Mouse (Mus musculus): ENCODE measurements around the gene Erbin. TPM values are rescaled to one million over a fixed set of nuclear protein-coding genes. Genes with fewer than 3 reads are reported as not detected.

The Erbin gene
- polyA plus RNA-seq, 1 experiment from 2014 or later = 27.0 TPM

DNA sequence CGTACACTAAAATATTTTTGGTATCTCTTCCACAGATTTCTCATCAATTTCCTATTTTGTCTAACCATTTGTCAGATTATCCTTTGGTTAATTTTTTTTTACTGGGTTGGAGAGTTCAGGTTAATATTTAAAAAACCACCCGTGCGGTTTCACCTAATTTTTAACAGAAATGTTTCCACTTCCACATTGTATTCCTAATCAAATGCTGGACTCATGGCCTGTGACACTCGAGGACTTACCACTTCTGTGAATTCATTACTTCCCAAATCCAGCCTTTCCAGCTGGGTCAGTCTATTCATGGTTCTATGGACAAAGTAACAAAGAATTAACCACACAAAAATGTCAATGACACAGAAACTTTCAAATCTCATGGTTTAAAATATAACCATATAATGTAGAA, 58.3 kb downstream of the Erbin start:
- ATAC-seq (replicated peaks; ENCODE audit: low FRiP score) (no peak), DNase-seq (ENCODE audit: low spot score) (no peak)

DNA sequence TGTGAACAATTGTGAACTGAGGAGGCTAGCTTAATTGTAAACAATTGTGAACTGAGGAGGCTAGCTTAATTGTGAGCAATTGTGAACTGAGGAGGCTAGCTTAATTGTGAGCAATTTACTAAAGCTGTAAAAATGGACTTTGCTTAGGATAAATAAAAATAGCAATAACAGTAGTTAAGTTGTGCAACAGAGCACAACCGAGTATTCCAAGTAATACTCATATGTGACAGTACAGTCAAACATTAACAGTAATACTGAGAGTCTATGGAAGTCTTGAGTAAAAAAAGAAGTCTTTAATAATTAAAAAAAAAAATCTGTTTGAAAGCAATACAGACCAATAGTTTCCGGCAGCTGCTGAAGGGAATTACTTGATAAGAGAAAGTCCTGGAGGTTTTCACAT, 61.3 kb downstream of the Erbin start:
- H3K27ac ChIP-seq (ENCODE audit: low read depth, low read length) = no peak overlapping the region
- no peak overlapping the region for H3K9ac ChIP-seq (ENCODE audit: low read length)
- no peak overlapping the region for H3K4me2 ChIP-seq (ENCODE audit: low read depth, low read length, severe bottlenecking)
- WGBS = 95% methylated on average over 2 of the region's 2 CpGs
- DNase-seq (ENCODE audit: low spot score) (no peak), ATAC-seq (replicated peaks; ENCODE audit: low FRiP score) (no peak)
- H3K9me3 ChIP-seq (ENCODE audit: control insufficient read depth, low read length) = no peaks in the 10 kb centered on the region
- H3K36me3 ChIP-seq (ENCODE audit: control insufficient read depth, insufficient read depth, low read length) = no peaks in the 10 kb centered on the region
- H3K4me3 ChIP-seq (ENCODE audit: low read depth, low read length) = no peak overlapping the region
- no peaks in the 10 kb centered on the region for H3K27me3 ChIP-seq (ENCODE audit: control insufficient read depth, insufficient read depth, low read length)
- no peaks in the 10 kb centered on the region for H3K4me1 ChIP-seq (replicated peaks; ENCODE audit: control insufficient read depth, insufficient read depth, low read length)

More for the DNA sequence above, 58.3 kb downstream of the Erbin start:
- Histone ChIP-seq H3K4me2 (ENCODE audit: low read depth, low read length, severe bottlenecking) (no peak overlapping the region), H3K9ac (ENCODE audit: low read length) (no peak overlapping the region), H3K27me3 (ENCODE audit: control insufficient read depth, insufficient read depth, low read length) (no peaks in the 10 kb centered on the region), H3K4me3 (ENCODE audit: low read depth, low read length) (no peak overlapping the region), H3K36me3 (ENCODE audit: control insufficient read depth, insufficient read depth, low read length) (no peaks in the 10 kb centered on the region; the same call in 1 of the 2 replicates), H3K4me1 (replicated peaks; ENCODE audit: control insufficient read depth, insufficient read depth, low read length) (no peaks in the 10 kb centered on the region), H3K27ac (ENCODE audit: low read depth, low read length) (no peak overlapping the region), H3K9me3 (ENCODE audit: control insufficient read depth, low read length) (no peaks in the 10 kb centered on the region)
- 83% methylated on average over 4 of the region's 4 CpGs for WGBS

DNA sequence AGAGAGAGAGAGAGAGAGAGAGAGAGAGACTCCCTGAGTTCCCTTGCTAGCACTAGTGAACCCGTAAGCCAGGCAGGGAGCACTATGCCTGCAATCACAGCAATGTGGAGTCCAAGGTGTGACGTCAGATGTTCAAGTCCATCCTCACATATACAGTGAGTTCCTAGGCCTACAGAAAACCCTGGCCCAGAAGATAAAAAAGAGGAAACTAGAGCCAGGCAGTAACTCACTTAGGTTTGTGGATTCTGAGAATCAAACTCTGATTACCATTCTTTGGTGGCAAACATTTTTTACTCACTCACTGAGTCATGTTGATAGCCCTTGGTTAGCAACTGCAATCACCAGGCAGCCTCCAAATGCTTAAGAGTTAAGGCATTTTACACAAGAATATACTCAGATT, 72.7 kb downstream of the Erbin start:
- Histone ChIP-seq H3K27ac (ENCODE audit: low read depth, low read length) (no peak overlapping the region), H3K36me3 (ENCODE audit: control insufficient read depth, insufficient read depth, low read length) (no peaks in the 10 kb centered on the region), H3K4me1 (replicated peaks; ENCODE audit: control insufficient read depth, insufficient read depth, low read length) (no peaks in the 10 kb centered on the region), H3K4me2 (ENCODE audit: low read depth, low read length, severe bottlenecking) (no peak overlapping the region), H3K27me3 (ENCODE audit: control insufficient read depth, insufficient read depth, low read length) (no peaks in the 10 kb centered on the region), H3K9me3 (ENCODE audit: control insufficient read depth, low read length) (no peaks in the 10 kb centered on the region), H3K4me3 (ENCODE audit: low read depth, low read length) (no peak overlapping the region), H3K9ac (ENCODE audit: low read length) (no peak overlapping the region)
- WGBS = 95% methylated on average over 2 of the region's 2 CpGs
- DNase-seq (ENCODE audit: low spot score) (no peak), ATAC-seq (replicated peaks; ENCODE audit: low FRiP score) (no peak)

DNA sequence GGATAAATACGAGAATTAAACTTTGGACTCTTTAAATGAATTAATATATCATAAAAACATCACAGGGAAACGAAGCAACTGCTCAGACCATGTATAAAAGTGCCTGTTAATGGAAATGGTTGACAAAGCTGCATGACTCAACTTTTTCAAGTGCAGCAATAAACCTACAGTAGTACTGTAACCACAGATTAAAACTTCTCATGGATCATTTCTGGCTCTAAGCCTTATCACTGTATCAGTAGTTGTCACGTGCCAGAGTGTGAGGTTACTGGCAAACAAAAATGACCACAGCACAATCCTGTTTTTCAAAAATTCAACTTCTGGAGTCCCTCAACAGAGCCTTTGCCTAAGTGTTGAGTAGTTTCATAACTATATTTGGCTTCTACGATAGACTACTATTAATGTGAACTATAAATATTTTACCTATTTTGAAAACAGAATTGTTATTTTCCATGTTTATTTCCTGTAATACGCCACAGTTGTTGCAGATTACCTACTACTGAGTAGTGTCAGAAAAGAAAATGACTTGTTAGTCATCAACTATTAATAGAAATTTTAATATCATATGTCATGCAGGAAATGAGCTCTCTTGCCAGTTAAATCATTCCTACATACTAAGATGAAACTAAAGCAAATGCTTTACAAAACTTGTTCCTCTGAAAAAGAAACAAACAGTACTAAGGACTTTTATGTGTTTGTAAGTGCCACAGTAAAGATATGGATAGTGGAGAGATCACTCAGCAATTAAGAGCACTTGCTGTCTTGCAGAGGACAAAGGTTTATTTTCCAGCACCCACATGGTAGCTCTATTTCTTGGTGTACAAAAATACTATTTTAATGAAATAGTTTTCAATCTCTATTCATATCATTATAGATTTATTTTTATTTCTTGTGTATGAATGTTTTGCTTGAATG, 78.8 kb downstream of the Erbin start:
- Histone ChIP-seq H3K9ac (ENCODE audit: low read length) (no peak overlapping the region), H3K27me3 (ENCODE audit: control insufficient read depth, insufficient read depth, low read length) (no peaks in the 10 kb centered on the region), H3K36me3 (ENCODE audit: control insufficient read depth, insufficient read depth, low read length) (peaks cover 2% of the 10 kb centered on the region; the same call in 1 of the 2 replicates), H3K4me2 (ENCODE audit: low read depth, low read length, severe bottlenecking) (no peak overlapping the region), H3K27ac (ENCODE audit: low read depth, low read length) (no peak overlapping the region), H3K9me3 (ENCODE audit: control insufficient read depth, low read length) (no peaks in the 10 kb centered on the region), H3K4me1 (replicated peaks; ENCODE audit: control insufficient read depth, insufficient read depth, low read length) (no peaks in the 10 kb centered on the region), H3K4me3 (ENCODE audit: low read depth, low read length) (no peak overlapping the region)
- DNase-seq (ENCODE audit: low spot score) (no peak), ATAC-seq (replicated peaks; ENCODE audit: low FRiP score) (no peak)
- WGBS = 92% methylated on average over 5 of the region's 5 CpGs

DNA sequence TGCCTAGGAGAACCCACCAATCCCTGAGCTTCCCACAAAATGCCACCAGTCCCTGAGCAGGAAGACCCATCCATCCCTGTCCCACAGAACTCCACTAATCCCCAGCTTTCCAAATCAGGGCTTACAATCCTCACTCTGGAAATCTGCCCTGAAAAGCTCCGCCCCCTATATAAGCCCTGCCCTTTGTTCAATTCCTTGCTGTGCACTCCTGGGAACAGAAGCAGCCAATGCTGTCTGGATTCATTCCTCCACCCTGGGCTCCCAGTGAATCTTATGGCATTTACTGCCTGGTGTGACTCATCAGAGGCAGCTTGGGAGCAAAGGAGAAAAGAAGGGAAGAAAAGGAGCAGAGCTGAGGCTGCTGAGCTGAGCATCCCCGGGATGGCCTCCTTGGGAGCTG, 81.7 kb downstream of the Erbin start:
- Histone ChIP-seq H3K9ac (ENCODE audit: low read length) (no peak overlapping the region), H3K27me3 (ENCODE audit: control insufficient read depth, insufficient read depth, low read length) (no peaks in the 10 kb centered on the region), H3K36me3 (ENCODE audit: control insufficient read depth, insufficient read depth, low read length) (peaks cover 2% of the 10 kb centered on the region; the same call in 1 of the 2 replicates), H3K4me3 (ENCODE audit: low read depth, low read length) (no peak overlapping the region), H3K9me3 (ENCODE audit: control insufficient read depth, low read length) (no peaks in the 10 kb centered on the region), H3K4me1 (replicated peaks; ENCODE audit: control insufficient read depth, insufficient read depth, low read length) (no peaks in the 10 kb centered on the region), H3K27ac (ENCODE audit: low read depth, low read length) (no peak overlapping the region), H3K4me2 (ENCODE audit: low read depth, low read length, severe bottlenecking) (no peak overlapping the region)
- ATAC-seq (replicated peaks; ENCODE audit: low FRiP score) (no peak), DNase-seq (ENCODE audit: low spot score) (no peak)
- WGBS = 58% methylated on average over 2 of the region's 2 CpGs

DNA sequence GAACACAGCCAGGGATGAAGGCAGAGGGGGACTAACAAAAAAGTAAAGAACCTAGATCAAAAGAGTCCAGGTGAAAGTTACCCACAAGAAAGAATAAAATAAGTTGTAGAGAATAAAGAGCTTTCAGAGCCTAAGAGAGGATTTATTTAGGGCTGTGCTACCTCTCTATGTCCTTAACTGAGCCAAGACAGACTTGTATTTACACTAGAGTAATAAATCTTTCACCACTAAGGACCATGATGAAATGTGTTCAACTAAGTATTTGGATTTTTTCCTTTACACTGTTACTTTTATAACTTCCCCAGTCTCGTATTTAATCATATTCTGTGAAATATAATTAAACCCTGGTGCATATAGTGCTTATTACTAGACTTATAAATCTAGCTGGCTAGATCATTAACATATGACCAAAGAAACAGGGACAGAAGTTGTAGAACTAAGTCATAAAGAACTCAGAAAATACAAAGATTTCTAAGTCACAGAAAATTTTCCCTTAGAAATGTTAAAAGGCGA, 90.6 kb downstream of the Erbin start:
- Histone ChIP-seq H3K9me3 (ENCODE audit: control insufficient read depth, low read length) (no peaks in the 10 kb centered on the region), H3K27ac (ENCODE audit: low read depth, low read length) (no peak overlapping the region), H3K4me2 (ENCODE audit: low read depth, low read length, severe bottlenecking) (no peak overlapping the region), H3K36me3 (ENCODE audit: control insufficient read depth, insufficient read depth, low read length) (no peaks in the 10 kb centered on the region), H3K4me3 (ENCODE audit: low read depth, low read length) (no peak overlapping the region), H3K4me1 (replicated peaks; ENCODE audit: control insufficient read depth, insufficient read depth, low read length) (no peaks in the 10 kb centered on the region), H3K9ac (ENCODE audit: low read length) (no peak overlapping the region), H3K27me3 (ENCODE audit: control insufficient read depth, insufficient read depth, low read length) (no peaks in the 10 kb centered on the region)
- 88% methylated on average over 2 of the region's 2 CpGs for WGBS
- DNase-seq (ENCODE audit: low spot score) (no peak), ATAC-seq (replicated peaks; ENCODE audit: low FRiP score) (no peak)

DNA sequence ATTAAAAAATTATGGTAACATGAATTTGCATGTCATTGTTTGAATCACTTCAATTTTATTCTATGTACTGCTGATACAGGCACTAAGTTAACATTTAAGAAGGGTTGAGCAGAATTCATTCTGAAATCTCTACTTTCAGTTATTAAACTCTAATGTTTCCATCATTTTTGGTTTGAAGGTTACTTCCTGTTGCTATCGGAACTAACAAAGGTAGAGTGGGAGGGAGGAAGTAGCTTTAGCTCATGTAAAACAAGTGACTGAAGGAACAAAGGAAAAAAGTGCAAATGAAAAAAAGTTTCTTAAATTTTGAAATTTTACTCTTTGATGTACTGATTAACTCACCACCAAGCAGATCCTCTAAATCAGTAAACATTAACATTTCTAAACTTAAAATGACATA, 98.0 kb downstream of the Erbin start:
- no peak for DNase-seq (ENCODE audit: low spot score)
- Histone ChIP-seq H3K9ac (ENCODE audit: low read length) (no peak overlapping the region), H3K27me3 (ENCODE audit: control insufficient read depth, insufficient read depth, low read length) (no peaks in the 10 kb centered on the region), H3K4me1 (replicated peaks; ENCODE audit: control insufficient read depth, insufficient read depth, low read length) (no peaks in the 10 kb centered on the region), H3K4me3 (ENCODE audit: low read depth, low read length) (no peak overlapping the region), H3K9me3 (ENCODE audit: control insufficient read depth, low read length) (no peaks in the 10 kb centered on the region), H3K27ac (ENCODE audit: low read depth, low read length) (no peak overlapping the region), H3K36me3 (ENCODE audit: control insufficient read depth, insufficient read depth, low read length) (no peaks in the 10 kb centered on the region), H3K4me2 (ENCODE audit: low read depth, low read length, severe bottlenecking) (no peak overlapping the region)
- WGBS = 87% methylated on average over 1 of the region's 1 CpGs
- ATAC-seq (replicated peaks; ENCODE audit: low FRiP score) = no peak

DNA sequence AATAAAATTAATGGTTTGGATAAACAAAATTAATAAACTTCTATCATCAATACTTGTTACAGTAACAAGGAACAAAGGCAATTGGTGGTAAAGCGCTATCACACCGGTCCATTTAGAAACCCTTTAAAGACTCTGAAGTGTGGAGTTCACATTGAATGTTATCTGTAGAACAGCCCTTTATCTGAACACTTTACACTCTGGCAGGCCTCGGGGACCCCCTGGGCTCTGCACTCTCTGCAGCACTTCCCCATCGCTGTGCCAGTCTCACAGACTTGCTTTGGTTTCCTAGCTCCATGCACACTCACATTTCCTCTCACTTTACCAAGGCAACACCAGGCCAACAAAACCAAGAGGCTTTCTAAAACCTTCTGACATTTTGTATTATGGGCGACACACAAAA, 100.9 kb downstream of the Erbin start:
- H3K36me3 ChIP-seq (ENCODE audit: control insufficient read depth, insufficient read depth, low read length) = no peaks in the 10 kb centered on the region

DNA sequence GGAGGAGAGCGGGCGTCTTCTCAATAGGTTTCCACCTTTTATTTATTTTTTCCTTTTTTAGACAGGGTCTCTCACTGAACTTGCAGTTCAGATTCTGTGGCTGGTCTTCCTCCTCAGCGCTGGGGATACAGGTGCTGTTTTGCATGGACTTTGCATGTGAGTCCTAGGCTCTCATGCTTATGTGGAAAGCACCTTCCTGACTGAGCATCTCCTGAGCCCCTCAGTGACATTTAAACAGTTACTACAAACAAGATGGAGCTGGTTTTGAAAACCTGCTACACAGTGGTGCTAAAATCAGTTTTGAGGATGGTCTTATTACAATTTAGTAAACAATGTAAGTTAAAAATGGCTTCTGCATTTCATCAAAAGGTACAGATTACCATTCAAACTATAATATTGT, 102.4 kb downstream of the Erbin start:
- no peaks in the 10 kb centered on the region for H3K36me3 ChIP-seq (ENCODE audit: control insufficient read depth, insufficient read depth, low read length)
- 88% methylated on average over 3 of the region's 3 CpGs for WGBS

More for the DNA sequence above, 100.9 kb downstream of the Erbin start:
- DNase-seq (ENCODE audit: low spot score) (no peak), ATAC-seq (replicated peaks; ENCODE audit: low FRiP score) (no peak)
- Histone ChIP-seq H3K9ac (ENCODE audit: low read length) (no peak overlapping the region), H3K9me3 (ENCODE audit: control insufficient read depth, low read length) (no peaks in the 10 kb centered on the region), H3K4me3 (ENCODE audit: low read depth, low read length) (no peak overlapping the region), H3K27ac (ENCODE audit: low read depth, low read length) (no peak overlapping the region), H3K4me1 (replicated peaks; ENCODE audit: control insufficient read depth, insufficient read depth, low read length) (no peaks in the 10 kb centered on the region), H3K27me3 (ENCODE audit: control insufficient read depth, insufficient read depth, low read length) (no peaks in the 10 kb centered on the region), H3K4me2 (ENCODE audit: low read depth, low read length, severe bottlenecking) (no peak overlapping the region)
- 87% methylated on average over 5 of the region's 5 CpGs for WGBS

More for the DNA sequence above, 102.4 kb downstream of the Erbin start:
- no peak overlapping the region for H3K9ac ChIP-seq (ENCODE audit: low read length)
- no peak for ATAC-seq (replicated peaks; ENCODE audit: low FRiP score)
- no peaks in the 10 kb centered on the region for H3K4me1 ChIP-seq (replicated peaks; ENCODE audit: control insufficient read depth, insufficient read depth, low read length)
- H3K27me3 ChIP-seq (ENCODE audit: control insufficient read depth, insufficient read depth, low read length) = no peaks in the 10 kb centered on the region
- DNase-seq (ENCODE audit: low spot score) = no peak
- no peak overlapping the region for H3K4me3 ChIP-seq (ENCODE audit: low read depth, low read length)
- no peak overlapping the region for H3K27ac ChIP-seq (ENCODE audit: low read depth, low read length)
- no peaks in the 10 kb centered on the region for H3K9me3 ChIP-seq (ENCODE audit: control insufficient read depth, low read length)
- H3K4me2 ChIP-seq (ENCODE audit: low read depth, low read length, severe bottlenecking) = no peak overlapping the region
